Mouse (Mus musculus): ENCODE results near the gene Vnn3.

Gene Vnn3

DNA sequence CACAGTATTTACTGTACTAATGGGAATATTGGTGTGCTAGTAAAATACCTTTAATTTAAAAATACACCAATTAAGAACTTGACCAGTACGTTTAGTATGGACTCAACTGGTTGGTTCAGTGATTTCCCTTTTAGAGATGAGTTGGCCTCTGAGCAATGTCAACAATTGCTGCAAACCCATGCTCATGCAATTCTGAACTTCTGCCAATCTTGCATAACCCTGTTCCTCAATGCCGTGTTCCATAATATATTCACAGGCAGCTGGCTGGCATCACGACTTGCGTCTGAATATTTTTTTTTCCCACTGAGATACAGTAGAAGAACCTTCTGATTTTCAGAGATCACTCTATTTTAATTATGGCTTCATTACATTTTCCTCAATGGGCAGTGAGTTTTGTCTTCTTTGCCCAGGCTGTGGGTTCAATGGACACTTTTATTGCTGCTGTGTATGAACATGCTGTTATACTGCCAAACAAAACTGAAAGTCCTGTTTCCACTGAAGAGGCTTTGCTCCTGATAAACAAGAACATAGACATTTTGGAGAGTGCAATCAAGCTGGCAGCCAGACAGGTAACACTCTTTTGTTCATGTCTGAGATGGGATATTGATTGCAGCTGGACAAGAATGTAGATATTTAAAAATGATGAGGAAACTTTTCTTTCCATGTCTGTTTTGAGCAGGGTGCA lies at the start of gene Vnn3:
Gene Vnn3, plus strand, starts transcription at position 235 of the 685 bp plus-strand sequence.
- DNase-seq (ENCODE audit: low spot score) = peak; percentile 93

DNA sequence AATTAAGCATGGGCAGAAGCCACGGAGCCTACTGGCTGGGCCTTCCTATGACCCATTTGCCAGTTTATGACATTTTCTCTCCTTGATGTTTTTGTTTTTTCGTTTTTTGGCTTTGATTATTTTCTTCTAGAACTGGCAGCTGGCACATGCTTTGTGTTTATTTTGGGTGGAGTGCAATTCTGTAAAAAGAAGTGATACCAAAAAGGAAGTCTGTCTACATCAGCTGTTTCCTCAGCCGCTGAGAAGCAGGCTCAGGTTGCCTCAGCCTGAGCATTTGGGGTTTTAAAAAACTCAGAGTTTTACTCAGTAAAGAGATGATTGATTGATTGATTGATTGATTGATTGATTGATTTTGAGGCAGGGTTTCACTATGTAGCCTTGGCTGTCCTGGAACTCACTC lies 48.4 kb upstream of the Vnn3 start:
- DNase-seq (ENCODE audit: low spot score) = peak; percentile 70

DNA sequence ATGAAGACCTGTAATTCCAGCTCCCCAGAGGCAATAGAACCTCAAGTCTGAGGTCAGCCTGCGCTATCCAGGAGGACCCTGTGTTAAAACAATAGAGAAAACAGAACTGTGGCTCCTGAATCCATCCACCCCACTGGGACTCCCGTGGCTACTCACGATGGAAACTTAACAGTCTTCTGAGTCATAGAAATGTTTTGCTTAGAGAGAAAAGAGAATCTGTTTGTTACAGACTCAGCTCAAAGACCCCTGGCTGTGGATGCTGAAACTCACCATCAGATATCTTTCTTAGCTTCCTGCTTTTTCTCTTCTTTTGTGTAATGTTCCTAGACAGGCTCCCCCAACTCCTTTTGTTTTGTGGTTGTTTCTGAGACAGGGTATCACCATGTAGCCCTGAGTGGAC lies 46.6 kb upstream of the Vnn3 start:
- no peak for DNase-seq (ENCODE audit: low spot score)

DNA sequence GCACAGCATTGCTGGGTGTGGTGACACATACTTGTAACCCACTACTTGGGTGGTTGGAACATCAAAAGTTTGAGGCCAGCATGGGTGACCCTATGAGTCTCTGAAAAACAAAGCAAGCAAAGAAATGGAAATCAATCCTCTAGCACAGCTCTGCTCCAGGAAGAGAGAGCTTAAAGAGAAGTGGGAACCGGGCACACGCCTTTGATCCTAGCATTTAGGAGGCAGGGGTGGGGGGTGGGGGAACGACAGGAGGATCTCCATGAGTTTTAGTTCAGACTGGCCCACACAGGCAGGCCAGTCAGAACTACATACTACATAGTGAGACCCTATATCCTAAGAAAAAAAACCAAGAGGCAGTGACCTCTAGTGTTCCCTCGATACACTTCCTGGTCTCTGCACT lies 45.1 kb upstream of the Vnn3 start:
- no peak for DNase-seq (ENCODE audit: low spot score)

DNA sequence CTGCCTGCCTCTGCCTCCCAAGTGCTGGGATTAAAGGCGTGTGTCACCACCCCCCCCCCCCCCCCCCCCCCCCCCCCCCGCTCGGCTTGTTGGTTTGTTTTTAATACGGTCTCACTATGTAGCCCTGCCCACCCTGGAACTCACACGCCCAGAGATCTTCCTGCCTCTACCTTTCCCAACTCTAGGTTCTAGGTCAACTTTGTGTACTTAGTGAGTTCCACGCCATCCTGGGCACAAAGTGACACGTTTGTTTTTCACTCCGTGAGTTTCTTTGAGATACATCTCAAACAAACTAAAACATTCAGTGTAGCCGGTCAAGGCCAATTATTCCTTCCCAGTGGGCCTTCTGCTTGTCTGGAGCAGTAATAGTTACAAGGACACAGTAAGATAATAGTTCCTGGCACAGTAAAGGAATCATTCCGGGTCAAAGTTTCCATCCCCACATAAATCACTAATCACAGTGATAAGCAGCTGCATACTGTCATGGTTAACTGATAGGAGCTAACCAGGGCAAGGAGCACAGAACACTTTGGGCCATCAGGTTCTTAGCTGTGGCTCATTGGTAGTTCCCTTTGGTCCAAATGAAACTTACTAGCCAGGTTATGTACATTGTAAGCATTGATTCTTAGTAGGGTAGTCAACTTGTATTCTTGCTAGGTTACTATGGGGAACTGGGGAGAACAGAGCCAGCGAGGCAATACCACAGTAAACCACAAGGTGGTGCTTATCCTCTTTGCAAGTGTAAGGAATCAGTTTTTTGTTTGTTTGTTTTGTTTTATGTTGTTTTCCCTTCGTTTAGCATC lies 39.4 kb upstream of the Vnn3 start:
- DNase-seq (ENCODE audit: low spot score) = peak; percentile 79

DNA sequence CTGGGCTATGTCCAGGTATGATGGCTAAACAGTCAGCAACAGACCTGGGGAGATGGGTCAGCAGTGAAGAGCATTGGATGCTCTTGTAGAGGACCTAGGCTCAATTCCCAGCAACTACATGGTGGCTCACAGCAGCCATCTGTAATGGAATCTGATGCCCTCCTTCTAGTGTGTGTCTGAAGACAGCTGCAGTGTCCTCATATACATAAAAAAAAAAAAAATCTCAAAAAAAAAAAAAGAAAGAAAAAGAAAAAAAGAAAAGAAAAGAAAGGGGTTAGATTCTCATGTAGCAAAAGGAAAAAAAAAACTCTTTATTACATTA lies 38.9 kb upstream of the Vnn3 start:
- no peak for DNase-seq (ENCODE audit: low spot score)

DNA sequence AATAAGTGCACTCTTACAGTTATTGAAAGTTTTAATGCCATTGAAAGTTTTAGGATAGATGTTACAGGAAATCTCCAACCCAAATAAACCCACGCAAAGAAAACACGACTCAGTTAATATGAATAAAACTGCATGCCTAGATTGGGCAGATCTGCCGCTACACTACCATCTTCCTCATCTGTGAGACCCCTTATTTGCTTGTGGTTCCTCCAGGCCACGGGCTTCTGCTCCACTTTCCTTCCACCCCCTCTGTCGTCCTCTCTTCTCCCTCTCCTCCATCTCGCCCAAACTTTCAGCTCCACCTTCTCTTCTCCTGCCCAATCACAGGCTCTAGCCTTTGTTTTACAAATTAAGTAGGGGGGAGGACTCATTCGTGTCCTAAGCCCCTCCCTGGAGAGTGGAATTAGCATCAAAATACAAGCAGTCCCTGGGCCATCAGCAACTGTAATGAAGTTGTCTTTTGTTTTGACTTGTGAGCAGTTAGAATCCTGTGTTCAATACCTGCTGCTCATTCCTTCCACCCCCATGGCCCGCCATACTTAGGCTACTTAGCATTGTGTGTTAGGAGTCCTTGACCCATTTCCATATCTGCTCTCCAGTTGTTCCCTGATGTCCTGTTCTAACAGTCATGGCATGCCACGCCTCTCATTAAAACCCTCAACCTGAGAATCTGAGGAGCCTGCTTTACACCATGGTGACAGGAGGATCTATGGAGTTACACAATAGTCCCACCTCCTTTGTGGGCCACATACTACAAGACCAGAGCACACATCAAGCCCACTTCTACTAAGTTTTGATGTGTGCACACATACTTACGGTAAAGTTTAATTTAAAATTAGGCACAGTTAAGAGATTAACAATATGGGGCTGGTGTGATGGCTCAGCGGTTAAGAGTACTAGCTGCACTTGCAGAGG lies 38.2 kb upstream of the Vnn3 start:
- no peak for DNase-seq (ENCODE audit: low spot score)

DNA sequence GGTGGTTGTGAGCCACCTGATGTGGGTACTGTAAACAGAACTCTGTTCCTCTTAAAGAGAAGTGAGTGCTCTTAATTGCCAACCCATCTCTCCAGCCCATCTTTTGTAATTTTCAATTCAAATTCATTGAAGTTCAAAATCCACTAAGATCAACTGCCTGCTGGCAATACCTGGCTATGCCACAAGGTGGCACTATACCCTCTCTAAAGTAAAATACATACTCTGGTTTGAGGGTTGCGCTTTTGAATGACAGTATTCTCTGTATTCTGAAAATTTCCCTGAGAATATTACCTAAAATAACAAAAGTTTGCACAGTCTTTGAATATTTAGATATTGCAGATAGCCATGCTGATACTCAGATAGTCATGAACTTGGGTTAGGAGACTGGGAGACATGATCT lies 36.1 kb upstream of the Vnn3 start:
- peak; percentile 73 for DNase-seq (ENCODE audit: low spot score)

DNA sequence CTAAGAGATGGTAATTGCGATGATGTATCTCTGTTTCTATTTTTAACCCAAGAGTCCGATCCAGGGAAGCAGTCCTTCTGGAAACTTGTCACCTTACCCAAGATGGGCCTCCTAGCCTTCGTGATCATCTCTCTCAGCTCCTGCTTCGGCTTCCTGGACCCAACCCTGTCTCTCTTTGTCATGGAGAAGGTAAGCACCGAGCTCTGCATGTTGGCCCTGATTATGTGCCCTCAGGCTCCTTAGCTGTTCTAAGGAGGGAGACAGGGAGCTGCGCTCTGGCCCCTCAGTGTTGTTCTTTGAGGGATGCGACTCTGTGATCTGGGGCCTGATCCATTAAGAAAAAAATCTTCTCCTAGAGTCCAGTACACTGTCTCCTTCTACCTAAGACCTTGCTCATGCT lies 35.0 kb upstream of the Vnn3 start:
- DNase-seq (ENCODE audit: low spot score) = no peak

DNA sequence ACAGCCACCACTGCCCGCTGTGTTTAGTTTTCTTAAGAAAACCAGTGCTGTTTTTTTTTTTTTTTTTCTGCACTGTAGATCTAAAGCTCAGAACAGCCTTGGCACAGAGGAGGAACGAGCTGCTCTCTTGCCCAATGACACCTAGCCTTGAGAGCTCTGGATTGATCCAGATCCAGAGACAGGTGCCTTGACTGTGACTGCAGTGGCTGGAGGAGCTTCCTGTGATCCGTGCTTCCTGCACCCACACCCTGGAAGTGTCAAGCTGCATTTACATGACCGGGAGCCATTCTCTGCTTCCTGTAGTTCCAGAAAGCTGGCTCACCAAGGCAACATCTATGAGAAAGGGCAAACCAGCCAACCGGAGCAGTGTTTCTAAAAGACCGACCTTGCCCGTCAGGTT lies 24.7 kb upstream of the Vnn3 start:
- DNase-seq (ENCODE audit: low spot score) = no peak

DNA sequence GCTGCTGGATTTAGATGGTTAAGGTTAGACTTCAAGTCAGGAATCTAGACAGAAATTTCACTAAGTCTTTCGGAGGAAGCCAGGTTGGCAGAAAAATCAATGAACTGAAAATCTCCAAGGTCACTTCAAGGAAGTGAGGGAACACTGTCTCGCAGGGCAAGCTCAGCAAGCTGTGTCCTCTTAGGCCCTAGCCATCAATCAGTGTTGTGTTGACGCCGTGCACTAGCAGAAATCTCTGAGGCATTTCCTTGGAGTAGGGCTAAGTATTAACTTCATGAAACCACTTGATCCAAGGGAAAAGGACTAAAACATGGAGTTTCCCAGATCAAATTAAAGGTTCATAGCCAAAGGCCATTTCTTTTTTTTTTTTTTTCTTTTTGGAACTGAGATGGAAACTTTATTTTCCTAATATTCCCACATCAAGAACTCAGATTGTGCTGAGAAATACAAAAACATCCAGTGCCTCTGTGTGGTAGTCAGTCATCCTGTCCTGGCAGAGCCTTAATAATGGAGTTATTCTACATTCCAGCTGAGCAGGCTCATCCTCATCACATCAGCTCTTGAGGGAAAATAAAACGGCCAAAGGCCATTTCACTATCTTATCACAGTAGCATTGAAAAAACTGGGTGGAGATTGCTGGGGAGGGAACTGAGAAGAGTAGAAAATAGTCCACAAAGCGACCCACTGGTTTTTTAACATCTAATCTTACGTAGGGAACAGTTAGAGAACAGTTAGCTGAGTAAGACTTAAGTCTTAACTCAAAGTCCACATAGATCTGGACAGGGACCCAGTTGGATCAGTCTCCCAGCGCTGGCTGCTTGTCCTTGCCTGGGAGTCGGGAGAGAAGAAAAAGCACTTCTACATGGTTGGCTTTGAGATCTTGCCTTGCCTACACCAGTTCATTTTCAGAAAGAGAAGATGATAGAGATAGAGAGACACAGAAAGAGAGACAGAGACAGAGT lies 15.0 kb upstream of the Vnn3 start:
- DNase-seq (ENCODE audit: low spot score) = no peak

DNA sequence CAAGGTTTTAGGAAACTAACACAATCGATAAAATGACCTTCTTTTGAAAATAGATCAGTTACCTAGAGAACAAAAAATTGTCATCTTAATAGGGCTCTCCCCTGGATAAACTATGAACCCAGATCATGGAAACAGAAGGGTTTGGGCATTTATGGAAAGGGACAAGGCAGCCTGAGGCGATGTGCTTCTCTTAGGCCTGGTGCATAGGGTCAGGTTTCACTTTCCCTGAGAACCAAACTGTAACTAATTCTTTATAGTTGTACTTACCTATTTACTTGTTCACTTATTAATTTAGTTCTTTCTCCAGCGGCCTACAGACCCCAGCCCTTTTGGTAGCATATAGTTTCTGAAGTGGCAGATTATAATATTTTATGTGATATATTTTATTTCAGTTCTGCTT lies 14.1 kb upstream of the Vnn3 start:
- DNase-seq (ENCODE audit: low spot score) = no peak

DNA sequence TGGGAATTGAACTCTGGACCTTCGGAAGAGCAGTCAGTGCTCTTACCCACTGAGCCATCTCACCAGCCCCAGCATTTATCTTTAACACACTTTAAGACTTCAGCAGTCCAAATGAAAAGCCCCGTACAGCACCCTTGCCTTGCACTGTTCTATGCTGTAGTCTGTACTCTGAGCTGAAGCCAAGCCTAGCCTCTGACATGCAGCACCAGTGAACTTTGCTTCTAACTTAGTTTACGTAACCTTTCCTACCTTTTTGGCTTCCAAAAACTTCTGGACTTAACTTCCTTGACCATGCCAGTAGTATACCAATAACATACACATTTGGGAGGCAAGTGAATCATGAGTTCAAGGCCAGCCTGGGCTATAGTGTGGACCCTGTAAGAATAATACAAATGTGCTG lies 12.4 kb upstream of the Vnn3 start:
- DNase-seq (ENCODE audit: low spot score) = peak; percentile 36

DNA sequence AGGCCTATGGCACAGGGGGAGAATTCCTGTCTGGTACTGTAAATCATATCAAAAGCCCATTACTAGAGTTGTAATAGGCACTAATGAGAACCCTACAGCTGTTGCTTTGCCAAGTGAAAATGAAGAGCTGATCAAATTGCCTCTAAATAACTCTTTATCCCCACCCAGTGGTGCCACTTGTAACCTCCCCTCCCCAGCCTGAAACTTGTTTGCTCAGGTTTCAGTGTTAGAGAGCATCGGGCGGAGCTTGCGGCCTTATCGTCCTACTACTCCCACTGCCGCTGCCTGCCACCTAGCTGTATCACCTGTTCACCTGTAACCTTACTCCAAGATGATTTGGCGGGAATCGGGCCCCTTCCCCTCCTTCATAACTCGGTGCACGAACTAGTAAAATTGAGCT lies 11.9 kb upstream of the Vnn3 start:
- DNase-seq (ENCODE audit: low spot score) = no peak

DNA sequence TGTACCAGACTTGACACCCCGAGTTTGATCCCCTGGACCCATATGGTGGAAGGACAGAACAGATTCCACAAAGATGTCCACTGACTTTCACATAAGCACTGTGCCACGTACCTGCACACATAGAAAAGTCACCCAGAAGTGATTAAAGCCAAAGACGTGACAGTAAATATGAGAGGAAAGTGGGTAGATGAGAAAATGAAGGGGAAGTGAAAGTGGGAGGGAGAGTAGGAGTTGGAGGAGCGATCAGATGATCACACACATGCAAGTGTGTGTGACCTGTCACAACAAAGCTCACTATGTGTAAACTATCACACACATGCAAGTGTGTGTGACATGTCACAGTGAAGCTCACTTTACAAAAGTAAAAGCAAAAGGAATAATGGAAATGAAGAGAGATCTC lies 10.8 kb upstream of the Vnn3 start:
- DNase-seq (ENCODE audit: low spot score) = no peak

DNA sequence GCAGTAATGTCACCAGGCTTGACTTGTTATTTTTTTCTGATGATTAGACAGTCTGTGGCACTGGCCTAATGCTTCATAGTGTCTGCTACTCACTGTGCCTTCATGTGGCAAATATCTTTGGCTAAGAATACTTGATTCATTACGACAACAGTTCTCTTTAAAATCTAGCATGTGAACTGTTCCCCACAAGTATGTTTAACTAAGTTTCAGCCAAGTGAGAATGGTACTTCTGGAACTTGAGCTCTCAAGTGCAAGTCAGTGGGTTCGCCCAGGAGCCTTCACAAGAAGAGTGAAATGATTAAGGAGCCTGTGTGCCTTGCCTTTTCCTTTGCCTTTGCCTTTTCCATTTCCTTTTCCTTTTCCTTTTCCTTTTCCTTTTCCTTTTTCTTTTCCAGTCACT lies 834 bp downstream of the Vnn3 start:
- DNase-seq (ENCODE audit: low spot score) = peak; percentile 43

DNA sequence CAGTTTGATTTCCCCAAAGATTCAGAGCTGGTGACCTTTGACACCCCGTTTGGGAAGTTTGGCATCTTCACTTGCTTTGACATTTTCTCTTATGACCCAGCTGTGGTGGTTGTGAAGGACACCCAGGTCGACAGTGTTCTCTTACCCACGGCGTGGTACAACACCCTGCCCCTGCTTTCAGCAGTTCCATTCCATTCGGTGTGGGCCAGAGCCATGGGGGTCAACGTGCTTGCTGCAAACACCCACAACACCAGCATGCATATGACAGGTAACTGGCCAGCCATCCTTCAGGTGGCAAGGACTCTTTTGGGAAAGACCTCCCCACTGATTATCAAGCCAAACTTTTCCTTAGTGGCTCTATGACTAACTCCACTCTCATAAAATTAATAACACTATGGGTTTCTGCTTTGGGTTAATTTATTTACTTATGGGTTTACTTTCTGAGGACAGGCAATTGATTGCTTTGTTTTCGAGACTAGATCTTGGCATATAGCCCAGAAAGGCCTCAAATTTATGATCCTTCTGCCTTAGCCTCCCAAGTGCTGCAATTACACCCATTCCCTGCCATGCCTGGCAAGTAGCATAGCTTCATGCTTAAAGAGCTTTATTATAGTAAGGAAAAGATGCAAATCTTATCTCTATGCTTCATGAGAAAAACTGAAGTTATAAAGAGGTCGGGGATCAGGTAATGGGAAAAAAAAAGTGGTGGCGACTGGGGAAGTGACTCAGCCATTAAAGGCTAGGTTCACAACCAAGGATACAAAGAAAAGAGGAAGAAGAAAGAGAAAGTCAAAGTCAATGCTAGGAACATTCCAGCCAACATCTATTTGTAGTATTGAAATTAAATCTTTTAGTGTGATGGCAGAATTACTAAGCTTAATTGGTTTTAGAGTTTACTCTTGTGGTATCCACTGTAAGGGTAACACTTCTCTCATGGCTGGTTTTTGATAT lies 13.4 kb downstream of the Vnn3 start:
- peak; percentile 79 for DNase-seq (ENCODE audit: low spot score)

DNA sequence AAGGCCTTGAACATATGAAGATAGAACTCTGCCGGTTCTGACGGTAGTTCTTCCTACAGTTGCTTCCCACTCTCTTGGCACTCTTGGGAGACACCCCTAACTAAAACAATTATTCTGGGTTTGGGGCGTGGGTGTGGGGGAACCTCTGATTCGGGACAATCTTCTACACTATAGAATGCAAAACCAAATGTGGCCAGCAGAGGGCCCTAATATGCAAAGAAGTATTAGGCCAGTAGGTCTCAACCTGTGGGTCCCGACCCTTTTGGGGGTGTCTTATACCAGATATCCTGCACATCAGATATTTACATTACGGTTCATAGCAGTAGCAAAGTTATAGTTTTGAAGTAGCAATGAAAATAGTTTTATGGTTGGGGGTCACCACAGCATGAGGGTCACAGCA lies 29.4 kb downstream of the Vnn3 start:
- peak; percentile 19 for DNase-seq (ENCODE audit: low spot score)

DNA sequence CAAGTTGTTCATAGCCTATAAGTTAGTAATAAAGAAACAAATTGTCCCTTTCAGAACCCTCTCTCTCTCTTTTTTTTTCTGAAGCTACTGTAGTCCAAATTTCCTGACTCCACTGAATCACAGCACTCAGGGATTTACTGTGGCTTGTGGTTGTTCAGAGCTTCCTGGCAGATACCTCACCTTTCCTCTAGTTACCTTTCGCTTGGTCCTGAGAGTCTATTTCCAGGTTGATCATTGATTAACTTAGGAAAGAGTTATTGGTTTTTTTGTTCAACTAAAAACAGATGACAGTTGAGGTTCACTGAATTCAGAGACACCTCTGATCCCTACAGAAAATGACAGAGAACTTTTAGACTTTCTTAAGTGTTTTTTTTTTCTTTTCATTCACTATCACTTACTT lies 33.6 kb downstream of the Vnn3 start:
- no peak for DNase-seq (ENCODE audit: low spot score)

DNA sequence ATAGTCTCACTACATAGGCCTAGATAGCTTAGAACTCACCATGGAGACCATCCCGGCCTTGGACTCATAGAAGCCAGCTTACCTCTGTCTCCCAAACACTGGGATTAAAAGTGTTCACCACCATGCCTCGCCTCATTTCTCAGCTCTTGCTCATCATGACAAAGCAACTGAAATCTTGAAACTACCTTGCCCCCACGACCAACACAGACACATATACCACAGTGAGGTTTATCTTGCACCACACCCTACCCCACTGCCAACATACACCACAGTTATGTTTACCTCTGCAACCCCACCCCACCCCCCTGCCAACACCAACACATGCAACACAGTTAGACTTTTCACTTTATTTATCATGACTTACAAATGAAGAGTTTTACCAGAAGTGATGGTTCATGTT lies 34.8 kb downstream of the Vnn3 start:
- DNase-seq (ENCODE audit: low spot score) = no peak

DNA sequence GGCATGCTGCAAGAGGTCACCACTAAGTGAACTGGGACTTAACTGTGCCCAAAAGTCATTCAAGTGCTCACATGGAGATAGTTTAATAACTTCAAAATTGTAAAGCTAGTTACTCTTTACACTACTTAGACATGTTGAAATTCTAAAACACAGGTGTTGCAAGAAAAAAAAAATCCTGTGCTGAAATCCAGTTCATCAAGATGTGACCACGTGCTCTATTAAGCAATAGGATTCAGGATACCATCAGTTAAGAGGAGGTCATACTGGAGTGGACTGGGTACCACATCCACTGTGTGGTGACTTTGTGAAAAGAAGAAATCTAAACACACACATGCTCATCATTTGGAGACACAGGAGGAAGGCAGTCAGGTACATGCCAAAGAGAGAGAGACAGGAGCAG lies 41.7 kb downstream of the Vnn3 start:
- no peak for DNase-seq (ENCODE audit: low spot score)

Data from adipocyte (in vitro differentiated cells).